ENCODE assay signal across 10 mouse cellular contexts in genomic region chr6:6863160-6863870, GRCm38 (mm10). TPM values are rescaled to one million over a fixed set of nuclear protein-coding genes. Genes with fewer than 3 reads are reported as not detected.
DNase-seq lines count a peak whose midpoint lies in the region; ATAC-seq and TF ChIP-seq lines count a peak whose summit lies in the region.
"Had no signal": no experiment of that assay in that cellular context is flagged by ENCODE, and none has a peak within 500 bp of the region (broad histone marks: within the 10 kb centered on the region; RNA-seq: fewer than 3 reads in every experiment).

Gene Dlx6 (plus strand): TSS chr6:6863334.

- peak; percentile 90 for DNase-seq in heart, adult 11 months
- no peak for DNase-seq in heart, postnatal 36 days
- peak; percentile 7 for DNase-seq in CD4-positive helper T cell, adult 2 months (ENCODE audit: low read depth, low spot score)
- no peak for DNase-seq in kidney, postnatal 0 days (ENCODE audit: low spot score)
- no peak for DNase-seq in layer of hippocampus, postnatal 14 days (ENCODE audit: low spot score in 2 of 2)
- DNase-seq in cerebellum, adult 9-11 months = no peak

- ATAC-seq in embryonic facial prominence, embryonic 15.5 days (ENCODE audit: insufficient number of reproducible peaks, low FRiP score, low TSS enrichment, low read depth) = no peak
- ATAC-seq in kidney, postnatal 0 days (replicated peaks; ENCODE audit: low FRiP score, low read depth) = peak; percentile 64; the same call in 1 of the 2 replicates
- peak; percentile 82 for ATAC-seq in midbrain, embryonic 16.5 days

- WGBS in embryonic facial prominence, embryonic 15.5 days = under 1% methylated on average over 51 of the region's 52 CpGs
- under 1% methylated on average over 37 of the region's 52 CpGs for WGBS in kidney, postnatal 0 days
- WGBS in midbrain, embryonic 16.5 days = under 1% methylated on average over 32 of the region's 52 CpGs

- no peaks in the 10 kb centered on the region for H3K9me3 ChIP-seq in embryonic facial prominence, embryonic 15.5 days (replicated peaks)
- no peaks in the 10 kb centered on the region for H3K9me3 ChIP-seq in kidney, postnatal 0 days (replicated peaks; ENCODE audit: low read length)
- no peaks in the 10 kb centered on the region for H3K9me3 ChIP-seq in midbrain, embryonic 16.5 days (replicated peaks; ENCODE audit: control insufficient read depth, low read length, poor library complexity, severe bottlenecking)

- peak within 1 kb of the TSS; percentile 63 for H3K27ac ChIP-seq in embryonic facial prominence, embryonic 15.5 days (replicated peaks)
- H3K27ac ChIP-seq in kidney, postnatal 0 days = no peak within 1 kb of the TSS
- peak within 1 kb of the TSS; percentile 71 for H3K27ac ChIP-seq in midbrain, embryonic 16.5 days (ENCODE audit: low read length)

- peak within 1 kb of the TSS; percentile 47 for H3K4me3 ChIP-seq in embryonic facial prominence, embryonic 15.5 days (replicated peaks)
- H3K4me3 ChIP-seq in kidney, postnatal 0 days (replicated peaks; ENCODE audit: low read depth, low read length) = peak within 1 kb of the TSS; percentile 27
- peak within 1 kb of the TSS; percentile 40 for H3K4me3 ChIP-seq in midbrain, embryonic 16.5 days (ENCODE audit: low read depth, low read length)

- H3K4me2 ChIP-seq in embryonic facial prominence, embryonic 15.5 days (replicated peaks) = peak within 1 kb of the TSS; percentile 70
- peak within 1 kb of the TSS; percentile 63 for H3K4me2 ChIP-seq in kidney, postnatal 0 days (ENCODE audit: low read length)
- peak within 1 kb of the TSS; percentile 54 for H3K4me2 ChIP-seq in midbrain, embryonic 16.5 days (ENCODE audit: low read length)

- intact Hi-C loops in heart, postnatal 36 days (cut with DNase I) = loop anchor here (5.0 to 10.0 kb wide), 2 partner anchors 166 to 399 kb away; no protein-coding TSS in a partner anchor

- H3K9ac ChIP-seq in embryonic facial prominence, embryonic 15.5 days = peak within 1 kb of the TSS; percentile 29
- no peak within 1 kb of the TSS for H3K9ac ChIP-seq in kidney, postnatal 0 days (ENCODE audit: low read depth, low read length)
- peak within 1 kb of the TSS; percentile 51 for H3K9ac ChIP-seq in midbrain, embryonic 16.5 days (ENCODE audit: low read depth, low read length)

- no peaks in the 10 kb centered on the region for H3K36me3 ChIP-seq in embryonic facial prominence, embryonic 15.5 days
- H3K36me3 ChIP-seq in kidney, postnatal 0 days (ENCODE audit: insufficient read depth, low read length) = no peaks in the 10 kb centered on the region
- H3K36me3 ChIP-seq in midbrain, embryonic 16.5 days (ENCODE audit: control insufficient read depth, insufficient read depth, low read length) = no peaks in the 10 kb centered on the region

- peaks cover 84% of the 10 kb centered on the region for H3K27me3 ChIP-seq in embryonic facial prominence, embryonic 15.5 days
- H3K27me3 ChIP-seq in kidney, postnatal 0 days (ENCODE audit: insufficient read depth, low read length) = peaks cover 79% of the 10 kb centered on the region
- peaks cover 40% of the 10 kb centered on the region for H3K27me3 ChIP-seq in midbrain, embryonic 16.5 days (ENCODE audit: control insufficient read depth, insufficient read depth, low read depth, low read length)

- TF ChIP-seq CTCF in kidney, postnatal 0 days (IDR thresholded peaks at IDR 0.05; ENCODE audit: low read depth) = no peak

- peaks cover 35% of the 10 kb centered on the region for H3K4me1 ChIP-seq in embryonic facial prominence, embryonic 15.5 days
- peaks cover 6% of the 10 kb centered on the region for H3K4me1 ChIP-seq in kidney, postnatal 0 days (replicated peaks; ENCODE audit: insufficient read depth, low read length)
- H3K4me1 ChIP-seq in midbrain, embryonic 16.5 days (ENCODE audit: control insufficient read depth, insufficient read depth, low read length) = peaks cover 9% of the 10 kb centered on the region; the same call in 1 of the 2 replicates

RNA-seq across cellular contexts. Expression of gene Dlx6, which starts in this region (rescaled TPM):
- total RNA-seq in heart, postnatal 36 days (2021) = not detected
- polyA plus RNA-seq in embryonic facial prominence, embryonic 15.5 days (2015; fragmentation: Nextera tagmentation; extraction: Ambion mirVana) = 2.7 and 3.2 TPM in 2 replicates
- not detected in 2 replicates for polyA plus RNA-seq in kidney, postnatal 0 days (2015; fragmentation: Nextera tagmentation; extraction: Ambion mirVana)
- 1.3 and 3.0 TPM in 2 replicates for polyA plus RNA-seq in midbrain, embryonic 16.5 days (2015; fragmentation: Nextera tagmentation; extraction: Ambion mirVana)
- total RNA-seq in layer of hippocampus, postnatal 14 days (2021) = 10 to 100 TPM in 1 of 2 experiments, 1 to 10 TPM in 1; 8.3 to 10.1 TPM
- total RNA-seq: MEL had no signal
- polyA plus RNA-seq: large intestine, adult 2 months had no signal

Comparison
In these comparisons a context has a peak if more than half of its experiments do, and no peak if none do; other contexts are left out.
1. RNA of gene Dlx6 (total RNA-seq): 8.3 to 10.1 TPM in layer of hippocampus, postnatal 14 days; not detected in heart, postnatal 36 days; every median in the first group is over 4 times any median in the second.
2. DNase-seq: peak in heart, adult 11 months (single experiment) and CD4-positive helper T cell, adult 2 months (single experiment); none in heart, postnatal 36 days (0 of 2), kidney, postnatal 0 days (single experiment), layer of hippocampus, postnatal 14 days (0 of 2) and cerebellum, adult 9-11 months (single experiment).
3. Peak in ATAC-seq, H3K4me3 ChIP-seq and H3K4me2 ChIP-seq in kidney, postnatal 0 days; RNA of the gene not detected or under 1 TPM.
4. Peak in every context shown above with its lines, with median percentiles within 50 percentile points of each other: H3K4me2 ChIP-seq and H3K4me3 ChIP-seq.